Mouse (Mus musculus): ENCODE measurements around the gene Ly6g6f.

- TF ChIP-seq GATA1 (IDR thresholded peaks at IDR 0.05; ENCODE audit: low read length) (no peak), TAL1 (IDR thresholded peaks at IDR 0.05; ENCODE audit: low read length) (no peak)
Observed at GRCm38 (mm10) chr17:35076507-35077176, 8.8 kb downstream of the Ly6g6f start, which contains the start of gene Ly6g6e.
